Mouse (Mus musculus): ENCODE results near the gene Psmb1. TPM values are rescaled to one million over a fixed set of nuclear protein-coding genes. Genes with fewer than 3 reads are reported as not detected.
A peak's percentile ranks its signal among the peaks of the same experiment; 100 is the strongest.
"Not testable (repeated sequence)": the region's sequence is repeated elsewhere in the genome, so short reads cannot be mapped to it uniquely, and the experiment has no call there.

Psmb1 gene
- 49.4 and 56.0 TPM in 2 replicates for total RNA-seq (2015; ENCODE audit: low replicate concordance)
- 54.1 and 59.2 TPM in 2 replicates for total RNA-seq (2017; ENCODE audit: low replicate concordance)

DNA sequence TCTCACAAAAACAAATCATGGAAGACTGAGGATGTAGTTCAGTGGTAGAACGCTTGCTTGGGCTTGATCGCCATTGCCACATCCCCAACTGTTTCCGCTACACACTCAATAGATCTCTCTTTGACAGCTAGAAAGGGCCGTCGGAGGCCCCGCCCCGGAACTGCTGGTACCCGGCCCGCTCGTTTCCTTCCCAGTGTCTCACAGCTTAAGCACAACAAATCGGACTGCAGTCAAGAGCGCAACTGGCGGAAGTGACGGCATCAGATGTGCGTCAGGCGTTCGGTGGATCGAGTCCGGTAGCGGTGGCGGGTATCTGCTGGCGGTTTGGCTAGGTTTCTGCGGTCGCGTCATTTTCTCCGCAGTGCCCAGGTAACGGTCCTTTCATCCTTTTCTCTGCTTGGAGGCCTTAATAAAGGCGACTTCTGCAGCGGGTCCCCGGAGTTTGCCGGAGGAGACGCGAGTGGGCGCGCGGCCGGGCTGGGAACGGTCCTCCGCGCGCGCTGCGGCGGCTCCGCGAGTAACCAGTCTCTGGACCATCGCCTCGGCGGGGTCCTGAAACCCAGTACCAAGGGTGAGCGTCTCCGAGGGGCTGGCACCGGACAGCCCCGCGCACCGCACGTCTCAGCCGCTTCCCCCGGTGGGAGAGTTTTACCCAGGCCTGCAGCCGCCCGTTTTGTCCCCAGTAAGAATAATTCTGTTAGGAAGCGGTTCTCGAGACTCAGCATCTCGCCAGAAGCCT, at the start of gene Psmb1, which contains the start of gene Tbp:
Gene Psmb1 (minus strand): TSS at position 96 of the 739 bp plus-strand sequence.
Gene Tbp (plus strand): TSS at position 233 of the 739 bp plus-strand sequence.
- peak; percentile 90 for ATAC-seq (replicated peaks; ENCODE audit: low FRiP score, poor library complexity, severe bottlenecking)

DNA sequence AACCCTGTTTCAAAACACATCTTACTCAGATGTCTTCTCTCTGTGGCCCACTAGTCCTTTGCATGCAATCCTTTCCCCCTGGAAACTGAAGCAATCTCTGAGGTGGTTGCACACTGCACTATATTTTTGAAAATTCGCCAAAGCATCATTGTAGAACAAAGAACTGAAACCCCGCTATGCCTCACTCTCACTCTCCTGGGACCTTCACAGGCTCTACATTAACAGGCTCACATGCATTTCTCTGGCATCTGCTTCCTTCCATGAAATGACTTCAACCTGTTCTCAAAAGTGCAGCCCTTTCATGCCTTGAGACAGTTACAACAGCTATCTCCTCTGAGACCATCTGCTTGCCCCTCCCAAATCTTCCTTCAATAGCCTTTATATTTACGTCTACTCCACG, 46.9 kb upstream of the Psmb1 start:
- no peak for ATAC-seq (replicated peaks; ENCODE audit: low FRiP score, poor library complexity, severe bottlenecking)

DNA sequence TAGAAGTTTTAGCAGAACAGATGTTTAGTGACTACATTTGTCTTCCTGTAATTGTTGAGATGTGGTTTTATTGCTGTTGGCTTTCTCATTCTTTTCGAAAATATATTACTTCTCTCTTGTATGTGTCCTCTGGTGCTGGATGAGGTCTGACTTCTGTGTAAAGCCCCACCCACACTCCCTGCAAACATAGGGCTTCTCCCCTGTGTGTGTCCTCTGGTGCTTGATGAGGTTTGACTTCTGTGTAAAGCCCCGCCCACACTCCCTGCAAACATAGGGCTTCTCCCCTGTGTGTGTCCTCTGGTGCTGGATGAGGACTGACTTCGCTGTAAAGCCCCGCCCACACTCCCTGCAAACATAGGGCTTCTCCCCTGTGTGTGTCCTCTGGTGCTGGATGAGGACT, 44.3 kb upstream of the Psmb1 start:
- ATAC-seq (replicated peaks; ENCODE audit: low FRiP score, poor library complexity, severe bottlenecking), result not testable (repeated sequence)

DNA sequence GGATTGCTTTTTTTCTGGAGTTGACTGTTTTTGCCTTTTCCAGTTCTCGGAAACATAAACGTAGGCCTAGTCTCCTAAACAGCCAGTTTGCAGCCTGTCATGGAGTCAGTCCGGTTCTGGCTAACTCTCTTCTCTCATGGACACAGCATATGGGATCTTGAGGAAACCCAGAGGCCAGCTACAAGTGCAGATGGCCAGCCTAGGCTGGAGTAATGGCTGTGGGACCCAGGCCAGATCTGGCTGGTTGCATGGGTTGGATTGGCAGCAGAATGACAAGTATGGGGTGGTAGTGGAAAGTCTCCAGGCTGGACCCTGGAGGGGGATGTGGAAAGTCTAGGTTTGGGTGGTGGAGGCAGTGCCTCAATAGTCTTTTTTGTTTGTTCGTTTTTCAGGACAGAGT, 40.8 kb upstream of the Psmb1 start:
- ATAC-seq (replicated peaks; ENCODE audit: low FRiP score, poor library complexity, severe bottlenecking), result no peak

DNA sequence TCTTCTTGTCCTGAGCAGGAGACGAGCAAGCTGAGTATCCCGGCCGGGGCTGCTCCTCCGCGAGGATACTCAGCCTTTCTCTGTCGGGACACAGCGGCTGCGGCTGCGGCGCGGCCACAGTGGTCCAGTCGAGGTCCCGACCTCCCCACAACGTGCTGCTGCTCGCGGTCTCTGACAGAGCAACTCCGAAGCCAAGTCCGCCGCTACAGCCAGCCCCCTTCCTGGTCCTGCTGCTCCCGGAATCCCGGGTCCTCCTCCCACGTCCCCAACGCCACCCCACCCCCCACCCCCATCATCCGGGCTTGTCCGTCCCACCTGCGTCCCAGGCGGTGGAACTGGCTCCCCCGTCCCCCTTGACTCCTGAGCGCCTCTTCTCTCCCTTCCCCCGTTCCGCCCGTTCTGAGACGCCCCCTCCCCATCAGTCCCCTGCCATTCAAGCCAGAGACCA, 36.9 kb upstream of the Psmb1 start:
- no peak for ATAC-seq (replicated peaks; ENCODE audit: low FRiP score, poor library complexity, severe bottlenecking)

DNA sequence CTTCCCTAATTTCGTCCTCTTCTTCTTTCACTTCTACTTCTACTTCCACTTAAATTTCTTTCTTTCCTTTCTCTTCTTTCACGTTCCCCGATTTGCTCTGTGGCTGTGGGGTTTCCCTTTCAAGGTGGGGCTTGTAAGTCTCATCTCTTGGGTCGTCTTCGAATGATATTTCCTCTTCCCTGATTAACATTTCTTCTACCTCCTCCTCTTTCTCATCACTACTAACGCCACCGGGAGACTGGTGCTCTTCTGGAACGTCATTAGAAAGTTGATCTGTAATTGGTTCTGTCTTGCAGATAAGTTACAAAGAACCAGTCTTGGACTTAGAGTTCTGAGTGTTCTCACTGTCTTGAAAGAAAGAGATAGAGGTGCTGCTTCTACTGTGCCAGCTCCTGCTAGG, 36.4 kb upstream of the Psmb1 start:
- ATAC-seq (replicated peaks; ENCODE audit: low FRiP score, poor library complexity, severe bottlenecking), result no peak

DNA sequence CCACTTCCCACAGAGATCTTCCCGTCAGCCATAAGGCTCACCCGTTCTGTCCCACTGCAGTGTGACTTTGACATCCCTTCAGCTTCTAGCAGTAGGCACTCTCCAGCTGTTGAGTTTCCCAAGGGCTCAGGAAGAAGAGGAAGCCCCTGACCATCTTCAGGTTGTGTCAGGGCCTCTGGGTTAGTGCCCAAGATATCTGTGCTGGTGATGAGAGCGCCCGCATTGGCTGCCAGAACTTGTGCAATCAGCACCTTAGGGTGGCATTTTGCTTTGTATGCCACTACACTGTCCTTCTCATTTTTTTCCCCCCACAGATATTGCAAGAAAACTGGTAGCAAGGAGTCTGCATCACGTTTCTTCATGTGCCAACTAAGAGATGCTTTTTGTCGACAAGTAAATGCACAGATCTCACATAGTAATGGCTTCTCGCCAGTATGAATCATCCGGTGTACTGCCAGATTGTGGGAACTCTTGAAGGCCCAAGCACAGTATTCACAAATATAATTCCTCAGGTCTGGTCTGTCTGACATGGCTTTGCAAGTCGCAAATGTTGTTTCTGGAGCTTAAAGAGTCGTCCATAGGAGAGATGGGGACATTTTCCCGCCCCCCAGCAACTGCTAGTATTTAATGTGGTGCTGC, 35.7 kb upstream of the Psmb1 start:
- ATAC-seq (replicated peaks; ENCODE audit: low FRiP score, poor library complexity, severe bottlenecking), result no peak

DNA sequence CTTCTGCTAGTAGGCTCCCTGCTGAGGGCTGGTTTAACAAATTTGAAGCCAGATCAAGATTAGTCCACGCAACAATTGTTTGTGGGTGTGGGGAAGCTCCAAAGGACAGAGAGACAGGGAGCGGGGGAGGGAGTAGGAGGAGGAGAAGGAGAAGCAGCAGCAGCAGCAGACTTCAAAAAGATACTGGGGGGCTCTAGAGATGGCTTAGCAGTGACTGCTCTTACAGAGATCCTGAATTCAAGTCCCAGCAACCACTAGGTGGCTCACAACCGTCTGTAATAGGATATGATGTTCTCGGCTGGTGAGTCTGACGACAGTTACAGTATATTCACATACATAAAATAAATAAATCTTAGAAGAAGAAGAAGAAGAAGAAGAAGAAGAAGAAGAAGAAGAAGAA, 30.6 kb upstream of the Psmb1 start:
- no peak for ATAC-seq (replicated peaks; ENCODE audit: low FRiP score, poor library complexity, severe bottlenecking)

DNA sequence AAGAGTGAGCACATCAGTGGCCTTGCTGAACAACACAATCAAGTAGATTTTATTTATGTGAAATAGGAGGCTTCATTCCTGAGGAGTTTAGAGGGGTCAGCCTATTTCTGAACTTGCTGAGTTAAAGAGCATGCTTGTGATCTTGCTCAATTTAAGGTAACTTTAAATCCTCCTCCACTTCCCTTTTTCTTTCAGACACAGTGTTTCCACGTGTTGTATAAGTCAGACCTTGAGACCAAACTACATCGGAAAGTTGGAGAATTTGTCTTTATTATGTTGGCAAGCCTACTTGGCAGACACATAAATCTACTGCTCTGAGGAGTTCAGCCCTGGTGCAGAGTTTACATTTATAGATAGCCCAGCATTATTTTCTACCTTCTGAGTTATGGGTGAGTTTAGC, 29.3 kb upstream of the Psmb1 start:
- no peak for ATAC-seq (replicated peaks; ENCODE audit: low FRiP score, poor library complexity, severe bottlenecking)

DNA sequence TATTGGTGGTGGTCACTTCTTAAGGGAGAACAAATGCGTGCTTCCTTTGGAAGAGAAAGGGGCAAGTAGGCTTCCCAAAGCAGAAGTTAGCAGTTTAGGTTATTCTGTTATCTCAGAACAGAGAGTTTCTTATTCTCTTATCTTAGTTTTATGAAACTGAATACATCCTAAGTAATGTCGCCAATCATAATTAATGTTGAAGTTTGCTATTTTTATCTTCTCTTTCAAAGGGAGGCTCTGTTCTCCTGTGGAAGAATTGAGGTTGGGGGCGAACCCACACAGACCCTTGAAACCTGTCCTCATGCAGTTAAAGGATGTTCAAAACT, 28.2 kb upstream of the Psmb1 start:
- ATAC-seq (replicated peaks; ENCODE audit: low FRiP score, poor library complexity, severe bottlenecking), result no peak

DNA sequence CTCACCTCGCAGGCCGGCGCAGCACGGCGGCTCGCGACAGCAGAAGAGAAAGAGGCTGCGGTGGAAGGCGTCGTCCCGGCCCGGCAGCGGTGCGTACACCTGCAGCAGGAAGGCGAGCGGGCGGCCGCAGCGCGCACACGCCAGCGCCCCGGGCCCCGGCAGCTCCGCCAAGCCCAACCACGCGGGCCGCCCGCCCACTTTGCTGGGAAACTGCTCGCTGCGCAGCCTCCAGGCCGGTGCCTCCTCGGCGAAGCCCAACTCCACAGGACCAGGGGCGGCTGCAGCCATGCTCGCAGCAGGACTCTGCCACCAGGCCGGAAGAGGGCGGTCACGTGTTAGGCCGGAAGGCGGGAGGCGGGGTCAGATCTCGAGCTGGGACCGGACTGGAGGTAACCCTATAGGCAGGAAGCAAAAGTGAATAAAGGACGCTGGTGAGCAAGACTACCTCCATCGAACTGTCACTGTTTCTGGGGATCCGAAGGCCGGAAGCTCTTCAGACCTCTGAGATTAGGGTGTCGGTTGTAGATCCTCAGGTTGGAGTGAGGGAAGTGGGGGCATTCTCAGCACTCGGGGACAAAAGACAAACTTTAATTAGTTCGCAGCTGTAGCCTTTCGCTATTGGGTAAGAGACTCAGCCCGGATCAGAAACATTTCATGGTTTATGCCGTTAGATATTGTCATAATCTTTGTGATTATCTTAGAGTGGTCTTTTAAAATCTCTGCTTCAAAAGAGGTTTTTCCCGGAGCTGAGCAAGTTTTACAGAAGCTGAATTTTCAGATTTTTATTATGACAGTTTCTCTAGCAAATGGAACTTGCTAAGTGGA, 27.6 kb upstream of the Psmb1 start, which contains the start of gene Pdcd2:
Gene Pdcd2 (minus strand): TSS at position 316 of the 825 bp plus-strand sequence.
- ATAC-seq (replicated peaks; ENCODE audit: low FRiP score, poor library complexity, severe bottlenecking), result peak; percentile 100

DNA sequence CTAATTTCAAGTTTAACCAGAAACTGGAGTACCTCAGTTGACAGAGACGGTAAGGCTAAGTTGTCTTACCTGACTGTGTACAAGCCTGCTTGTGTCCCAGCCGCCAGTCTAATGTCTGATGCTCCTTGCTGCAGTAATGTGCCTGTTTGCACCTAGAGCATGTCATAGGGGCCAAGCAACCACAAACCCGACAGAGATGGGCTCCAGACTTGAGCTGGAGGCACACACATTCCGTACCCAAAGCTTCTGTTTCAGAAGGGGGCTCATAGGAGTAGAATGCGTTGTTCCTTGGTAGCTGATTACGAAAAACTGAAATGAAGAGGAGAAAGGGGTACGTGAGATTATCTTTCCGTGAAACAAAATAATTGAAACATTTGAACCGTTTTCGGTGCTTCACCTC, 26.8 kb upstream of the Psmb1 start:
- ATAC-seq (replicated peaks; ENCODE audit: low FRiP score, poor library complexity, severe bottlenecking), result no peak

DNA sequence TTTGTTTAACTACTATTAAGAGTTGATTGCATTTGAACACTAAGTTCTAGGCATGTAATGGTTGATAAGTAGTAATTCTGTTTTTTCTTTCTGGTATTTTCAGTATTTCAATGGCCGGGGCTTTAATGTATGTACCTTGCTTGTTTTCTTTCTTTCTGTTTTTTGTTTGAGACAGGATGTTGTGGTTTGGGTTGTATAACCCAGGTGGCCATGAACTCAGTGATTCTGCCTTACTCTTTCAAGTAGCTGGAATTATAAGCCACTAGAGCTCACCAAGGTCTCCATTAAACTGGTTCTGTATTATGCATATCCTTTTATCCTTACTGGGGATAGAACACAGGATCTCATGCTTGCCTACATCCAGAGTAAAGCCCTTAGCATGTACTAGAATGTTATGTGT, 19.2 kb upstream of the Psmb1 start:
- no peak for ATAC-seq (replicated peaks; ENCODE audit: low FRiP score, poor library complexity, severe bottlenecking)

DNA sequence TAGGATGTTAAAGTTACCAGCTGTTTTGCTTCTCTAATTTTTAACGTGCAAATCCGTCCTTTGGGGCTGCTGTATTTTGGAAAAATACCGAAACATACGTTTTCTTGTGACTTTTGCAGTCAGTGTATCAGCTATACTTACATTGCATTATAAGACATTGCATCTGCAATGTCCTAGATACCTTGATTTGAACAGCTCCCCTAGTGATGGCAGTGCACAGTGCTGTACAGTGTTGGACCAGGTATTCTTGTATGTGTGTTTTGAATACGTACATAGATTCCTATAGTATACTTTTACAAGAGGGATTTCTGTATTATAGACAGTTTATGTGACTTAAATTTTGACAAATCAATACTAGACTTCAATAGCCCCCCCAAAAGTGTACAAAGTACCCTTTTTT, 18.6 kb upstream of the Psmb1 start:
- ATAC-seq (replicated peaks; ENCODE audit: low FRiP score, poor library complexity, severe bottlenecking), result no peak

DNA sequence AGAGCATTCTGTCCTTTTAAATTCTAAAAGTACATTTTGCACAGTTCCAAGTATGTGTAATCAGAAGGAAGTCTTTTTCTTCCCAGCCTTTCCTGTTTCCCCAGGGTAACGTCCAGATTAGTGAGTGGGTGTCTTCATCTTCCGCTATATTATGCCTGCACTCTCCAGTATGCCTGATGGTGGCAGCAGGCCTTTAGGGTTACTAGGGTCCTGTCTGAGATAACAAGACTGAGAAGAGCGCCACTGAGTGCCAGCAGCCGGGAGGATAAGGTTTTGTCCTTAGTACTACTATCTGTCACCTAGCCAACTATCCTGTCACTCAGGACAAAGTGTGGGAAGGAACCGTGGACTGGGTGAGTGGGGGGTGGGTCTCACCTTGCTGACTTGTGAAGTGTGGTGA, 18.2 kb upstream of the Psmb1 start:
- ATAC-seq (replicated peaks; ENCODE audit: low FRiP score, poor library complexity, severe bottlenecking), result no peak

DNA sequence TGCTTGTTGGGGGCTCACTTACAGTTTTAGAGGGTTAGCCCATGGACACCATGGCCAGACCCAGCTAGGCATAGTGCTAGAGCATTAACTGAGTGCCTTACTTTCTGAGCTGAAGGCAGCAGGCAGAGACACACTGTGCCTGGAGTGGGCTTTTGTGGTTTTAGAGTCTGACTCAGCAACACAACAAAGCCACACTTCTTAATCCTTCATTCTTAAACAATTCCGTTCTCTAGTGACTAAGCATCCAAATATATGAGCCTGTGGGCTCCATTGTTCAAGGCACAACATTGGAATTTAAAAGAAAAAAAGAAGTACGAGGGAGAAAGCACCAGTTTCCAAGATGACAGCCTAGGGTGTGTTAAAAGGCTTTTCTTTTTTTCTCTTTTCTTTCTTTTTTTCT, 11.1 kb upstream of the Psmb1 start:
- no peak for ATAC-seq (replicated peaks; ENCODE audit: low FRiP score, poor library complexity, severe bottlenecking)

DNA sequence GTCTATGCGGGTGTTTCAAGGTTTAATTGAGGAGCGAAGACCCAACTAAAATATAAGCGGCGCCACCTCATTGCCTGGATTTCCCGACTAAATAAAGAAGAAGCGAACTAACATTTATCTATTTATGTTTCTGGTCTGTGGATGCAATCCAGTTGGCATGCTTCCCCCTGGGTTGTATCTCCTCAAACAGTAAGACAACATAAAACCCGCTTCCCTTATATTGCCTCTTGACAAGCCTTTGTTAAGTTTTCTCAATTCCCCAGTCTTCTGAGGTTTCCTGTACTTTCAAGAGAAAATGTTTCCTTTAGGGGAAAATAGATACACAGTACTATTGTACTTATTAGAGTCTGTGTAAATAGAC, 818 bp downstream of the Psmb1 start:
- ATAC-seq (replicated peaks; ENCODE audit: low FRiP score, poor library complexity, severe bottlenecking), result no peak

DNA sequence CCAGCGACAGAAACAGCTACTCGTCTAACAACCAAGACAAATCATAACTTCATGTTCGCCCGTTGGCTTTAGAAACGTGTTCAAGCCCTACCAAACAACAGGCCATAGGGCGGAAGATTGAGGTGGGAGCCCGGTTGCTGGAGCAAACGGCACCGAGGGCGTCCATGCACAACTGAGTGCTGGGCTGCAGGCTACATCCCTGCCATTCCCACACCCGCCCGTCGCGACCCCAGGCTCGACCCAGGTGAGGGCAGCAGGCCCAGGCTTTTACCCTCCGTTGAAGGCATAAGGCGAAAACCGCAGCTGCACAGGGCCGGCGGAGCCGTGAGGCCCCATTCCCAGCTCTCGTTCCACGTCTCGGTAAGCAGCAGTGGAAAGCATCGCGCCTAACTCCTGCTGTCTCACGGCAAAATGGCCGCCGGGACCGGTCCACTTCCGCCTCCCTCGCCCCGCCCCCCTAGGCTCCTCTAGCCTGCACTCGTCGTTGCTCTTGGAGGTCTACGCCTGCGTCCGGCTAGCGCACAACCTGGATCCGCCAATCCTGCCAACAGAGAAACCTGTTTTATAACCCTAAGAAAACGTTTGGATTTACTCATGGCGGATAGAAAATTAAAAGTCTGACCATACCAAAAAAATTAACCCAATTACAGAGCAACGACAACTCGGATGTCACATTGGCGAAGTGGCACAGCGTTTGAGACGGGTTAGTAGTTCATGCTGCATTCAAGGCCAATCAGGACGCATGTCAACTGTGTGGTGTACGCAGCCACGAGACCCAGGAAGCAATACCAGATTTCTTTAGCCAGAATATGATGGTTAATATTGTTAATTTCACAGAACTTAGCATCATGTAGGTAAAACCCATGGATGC, 1.4 kb downstream of the Psmb1 start:
- ATAC-seq (replicated peaks; ENCODE audit: low FRiP score, poor library complexity, severe bottlenecking), result peak; percentile 94

DNA sequence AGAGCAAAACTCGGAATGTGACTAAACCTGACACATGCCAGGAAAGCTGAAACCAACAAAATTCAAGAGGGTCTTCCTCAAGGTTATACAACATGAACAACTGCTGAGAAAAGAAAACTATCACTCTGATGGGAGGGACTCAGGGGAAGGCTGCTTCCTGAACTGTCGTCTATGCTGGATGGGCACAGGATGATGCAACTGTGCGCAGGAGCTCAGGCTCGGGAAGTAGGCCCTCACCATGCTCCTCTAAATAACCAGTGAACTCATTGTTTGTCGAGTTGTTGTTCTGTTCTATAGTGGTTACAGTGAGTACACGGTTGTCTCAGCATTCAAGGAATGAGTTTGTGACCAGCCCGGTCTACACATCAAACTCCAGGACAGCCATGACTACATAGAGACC, 9.0 kb downstream of the Psmb1 start:
- ATAC-seq (replicated peaks; ENCODE audit: low FRiP score, poor library complexity, severe bottlenecking), result no peak

DNA sequence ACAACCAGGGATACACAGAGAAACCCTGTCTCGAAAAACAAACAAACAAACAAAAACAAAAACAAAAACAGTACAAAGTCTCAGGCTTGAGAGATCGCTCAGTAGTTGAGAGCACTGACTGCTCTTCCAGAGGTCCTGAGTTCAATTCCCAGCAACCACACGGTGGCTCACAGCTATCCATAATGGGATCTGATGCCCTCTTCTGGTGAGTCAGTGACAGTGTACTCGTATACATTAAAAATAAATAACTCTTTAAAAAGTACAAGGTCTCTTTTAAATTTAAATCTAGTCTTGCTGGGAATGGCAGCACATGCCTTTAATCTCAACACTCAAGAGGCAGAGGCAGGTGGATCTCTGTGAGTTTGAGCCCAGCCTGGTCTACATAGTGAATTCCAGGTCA, 26.9 kb downstream of the Psmb1 start:
- no peak for ATAC-seq (replicated peaks; ENCODE audit: low FRiP score, poor library complexity, severe bottlenecking)
